Mouse (Mus musculus) kidney, embryonic 14.5 days (tissue): ENCODE measurements around the gene Defb22. TPM values are rescaled to one million over a fixed set of nuclear protein-coding genes. Genes with fewer than 3 reads are reported as not detected.

Source experiments
- ATAC-seq: fragments of 200-750 bp; cut with Nextera tagmentation; 2 replicates; pipeline ENCODE4 v1.8.0; 2017; ENCODE audit warnings: moderate number of reproducible peaks, mild to moderate bottlenecking, moderate TSS enrichment, moderate library complexity; ENCODE audit not compliant: low FRiP score, low TSS enrichment
- H3K27ac ChIP-seq: fragments of 300-500 bp; sonication (generic); 2 replicates; pipeline ENCODE4 v1.5.1; 2014; ENCODE audit warnings: low read depth, mild to moderate bottlenecking, low read length, moderate library complexity, mixed read lengths
- H3K27me3 ChIP-seq: fragments of 300-500 bp; sonication (generic); 2 replicates; pipeline ENCODE4 v1.6.1; 2014; ENCODE audit warnings: mild to moderate bottlenecking, low read length; ENCODE audit not compliant: control insufficient read depth, insufficient read depth
- H3K36me3 ChIP-seq: fragments of 300-500 bp; sonication (generic); 2 replicates; pipeline ENCODE4 v1.6.1; 2014; ENCODE audit warnings: low read length, mixed read lengths; ENCODE audit not compliant: control insufficient read depth, insufficient read depth
- H3K4me1 ChIP-seq: fragments of 300-500 bp; sonication (generic); 2 replicates; pipeline ENCODE4 v1.6.1; 2014; ENCODE audit warnings: low read length, mixed read lengths; ENCODE audit not compliant: control insufficient read depth, insufficient read depth
- H3K4me2 ChIP-seq: fragments of 300-500 bp; sonication (generic); replicated peaks from 2 replicates; pipeline ENCODE4 v1.6.1; 2014; ENCODE audit warnings: low read depth, mild to moderate bottlenecking, low read length
- H3K4me3 ChIP-seq: fragments of 300-500 bp; sonication (generic); 2 replicates; pipeline ENCODE4 v1.5.1; 2014; ENCODE audit warnings: mild to moderate bottlenecking, low read length
- H3K9ac ChIP-seq: fragments of 300-500 bp; sonication (generic); 2 replicates; pipeline ENCODE4 v1.6.1; 2014; ENCODE audit warnings: low read depth, mild to moderate bottlenecking, low read length, moderate library complexity
- H3K9me3 ChIP-seq: fragments of 300-500 bp; sonication (generic); 2 replicates; pipeline ENCODE4 v1.6.1; 2016; ENCODE audit warnings: low read length; ENCODE audit not compliant: control insufficient read depth
- WGBS: fragments of 180-500 bp; shearing (Covaris S2); extraction: QIAGEN DNeasy Blood & Tissue Kit; methylation state at CpG from one replicate; pipeline ENCODE4 v1.1.7; 2014; 5-methylcytosine and 5-hydroxymethylcytosine counted together
- polyA plus RNA-seq: library from polyadenylated mRNA; unstranded; fragments of >200 nt; fragmentation: Nextera tagmentation; extraction: Ambion mirVana; gene quantifications from 2 replicates; pipeline ENCODE4 v1.2.1, GENCODE M21; 2014

Gene Defb22
- not detected in 2 replicates for polyA plus RNA-seq

DNA sequence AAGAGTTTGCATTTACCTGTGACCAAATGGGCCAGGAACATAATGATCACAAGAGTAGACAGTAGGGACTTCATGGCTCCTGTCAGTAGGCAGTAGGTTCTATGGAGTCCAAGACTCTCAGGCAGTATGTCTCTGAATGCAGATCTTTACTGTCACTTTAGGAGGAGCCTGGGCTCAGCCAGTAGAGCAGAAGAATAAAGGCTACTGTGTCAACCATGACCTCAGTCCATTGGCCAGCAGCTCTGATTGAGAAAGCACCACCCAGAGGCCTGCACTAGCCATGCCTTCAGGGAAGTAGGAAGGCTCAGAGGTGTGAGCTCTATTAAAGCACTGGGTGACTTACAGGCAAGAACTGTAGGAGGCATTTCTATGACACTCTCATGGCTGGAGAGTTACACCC is at the start of gene Defb22:
Gene Defb22 (minus strand): TSS at position 101 of the 400 bp plus-strand sequence.
- no peaks in the 10 kb centered on the region for H3K4me1 ChIP-seq
- H3K4me3 ChIP-seq = no peak within 1 kb of the TSS
- ATAC-seq = no peak
- no peak within 1 kb of the TSS for H3K9ac ChIP-seq
- H3K27me3 ChIP-seq = no peaks in the 10 kb centered on the region
- no peak within 1 kb of the TSS for H3K27ac ChIP-seq
- H3K4me2 ChIP-seq = no peak within 1 kb of the TSS
- no peaks in the 10 kb centered on the region for H3K36me3 ChIP-seq
- no peaks in the 10 kb centered on the region for H3K9me3 ChIP-seq

DNA sequence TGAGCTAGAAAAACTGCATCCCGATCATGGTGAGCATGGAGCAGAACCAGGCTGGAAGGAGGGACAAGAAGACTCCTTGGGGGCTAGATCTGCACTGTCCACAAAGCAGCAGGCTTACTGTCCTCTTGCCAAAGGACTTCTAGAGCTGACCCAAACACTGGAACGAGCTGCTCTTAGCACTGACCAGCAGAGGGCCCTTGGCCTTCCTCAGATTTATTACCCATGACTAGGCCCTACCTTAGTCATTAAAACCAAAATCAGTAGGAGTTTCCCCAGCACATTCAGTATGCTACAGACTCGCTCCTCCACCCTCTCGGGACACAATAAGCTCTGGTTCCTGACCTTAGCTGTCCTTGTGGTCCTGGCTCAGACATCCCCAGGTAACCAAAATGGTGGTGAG is 28.0 kb upstream of the Defb22 start, which contains the start of gene Defb28:
Gene Defb28 (plus strand): TSS at position 275 of the 400 bp plus-strand sequence.
- ATAC-seq = peak; percentile 66; the same call in 1 of the 2 replicates
- WGBS = 42% methylated on average over 4 of the region's 4 CpGs

DNA sequence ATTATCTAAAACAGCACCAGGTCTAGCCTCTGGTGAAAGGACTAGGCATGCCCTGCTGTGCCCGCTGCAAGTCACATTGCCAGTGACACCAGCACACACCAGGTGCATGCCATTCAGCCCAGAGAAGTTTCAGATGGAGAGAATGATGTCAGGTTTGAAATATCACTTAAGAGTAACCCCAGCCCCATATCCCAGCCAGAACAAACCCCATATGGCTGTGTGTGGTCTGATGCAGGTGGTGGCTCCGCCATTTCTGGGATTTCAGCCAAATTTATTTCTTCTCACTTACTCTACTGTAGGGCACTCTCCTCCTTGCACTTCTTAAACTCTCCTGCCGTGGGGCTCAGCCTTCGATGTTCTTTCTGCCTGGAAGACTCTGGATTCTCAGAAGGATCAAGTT is 26.1 kb upstream of the Defb22 start:
- Histone ChIP-seq H3K4me3 (no peak overlapping the region), H3K27me3 (no peaks in the 10 kb centered on the region), H3K36me3 (no peaks in the 10 kb centered on the region), H3K9ac (no peak overlapping the region), H3K4me2 (no peak overlapping the region), H3K27ac (no peak overlapping the region), H3K9me3 (no peaks in the 10 kb centered on the region), H3K4me1 (no peaks in the 10 kb centered on the region)
- 34% methylated on average over 4 of the region's 4 CpGs for WGBS
- ATAC-seq = peak; percentile 52; the same call in 1 of the 2 replicates

More for the DNA sequence above, 28.0 kb upstream of the Defb22 start, which contains the start of gene Defb28:
- Histone ChIP-seq H3K36me3 (no peaks in the 10 kb centered on the region), H3K9ac (no peak within 1 kb of the TSS), H3K27me3 (no peaks in the 10 kb centered on the region), H3K9me3 (peaks cover 2% of the 10 kb centered on the region; the same call in 1 of the 2 replicates), H3K4me1 (no peaks in the 10 kb centered on the region), H3K4me3 (no peak within 1 kb of the TSS), H3K4me2 (no peak within 1 kb of the TSS), H3K27ac (no peak within 1 kb of the TSS)

DNA sequence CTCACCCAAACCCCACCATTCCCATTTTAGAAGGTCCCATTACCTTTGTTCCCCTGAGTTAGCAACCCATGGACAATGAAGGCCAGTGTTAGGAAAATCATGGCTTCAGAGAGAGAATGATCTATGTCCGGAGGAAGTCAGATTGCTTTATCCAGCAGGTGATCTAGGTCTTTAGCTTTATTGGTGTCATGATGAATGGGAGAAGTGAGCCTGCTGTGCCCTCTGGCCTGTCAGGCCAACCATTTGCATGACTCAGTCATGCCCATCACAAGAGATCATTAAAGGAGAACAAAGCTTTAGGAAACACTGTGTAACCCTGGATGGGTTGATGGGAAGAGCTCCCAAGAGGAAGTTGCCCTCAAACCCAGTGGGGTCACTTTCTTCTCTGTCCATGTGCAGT is 21.7 kb upstream of the Defb22 start, which contains the start of gene Defb26:
Gene Defb26 (minus strand): TSS at position 101 of the 400 bp plus-strand sequence.
- no peaks in the 10 kb centered on the region for H3K9me3 ChIP-seq
- H3K27me3 ChIP-seq = no peaks in the 10 kb centered on the region
- H3K27ac ChIP-seq = no peak within 1 kb of the TSS
- no peak within 1 kb of the TSS for H3K4me3 ChIP-seq
- H3K4me2 ChIP-seq = no peak within 1 kb of the TSS
- ATAC-seq = no peak
- no peaks in the 10 kb centered on the region for H3K36me3 ChIP-seq
- H3K9ac ChIP-seq = no peak within 1 kb of the TSS
- no peaks in the 10 kb centered on the region for H3K4me1 ChIP-seq
- 78% methylated on average over 1 of the region's 1 CpGs for WGBS

DNA sequence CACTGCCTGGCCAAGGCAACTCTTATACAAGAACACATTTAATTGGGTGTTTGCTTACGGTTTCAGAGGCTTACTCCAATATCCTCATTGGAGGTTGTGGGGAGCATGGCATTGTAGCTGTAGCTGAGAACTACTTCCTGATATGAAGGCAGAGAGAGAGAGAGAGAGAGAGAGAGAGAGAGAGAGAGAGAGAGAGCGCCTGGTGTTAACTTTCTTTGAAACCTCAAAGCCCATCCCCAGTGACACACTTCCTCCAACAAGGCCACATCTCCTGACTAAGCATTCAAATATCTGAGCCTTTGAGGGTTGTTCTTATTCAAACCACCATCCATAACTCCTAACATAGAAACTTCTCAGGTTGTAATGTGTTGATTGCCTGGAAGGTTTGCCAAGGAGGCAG is 14.0 kb upstream of the Defb22 start:
- Histone ChIP-seq H3K9me3 (no peaks in the 10 kb centered on the region), H3K9ac (no peak overlapping the region), H3K36me3 (no peaks in the 10 kb centered on the region), H3K4me3 (no peak overlapping the region), H3K4me2 (no peak overlapping the region), H3K27ac (no peak overlapping the region), H3K4me1 (no peaks in the 10 kb centered on the region), H3K27me3 (no peaks in the 10 kb centered on the region)
- ATAC-seq = no peak
- 85% methylated on average over 2 of the region's 2 CpGs for WGBS

DNA sequence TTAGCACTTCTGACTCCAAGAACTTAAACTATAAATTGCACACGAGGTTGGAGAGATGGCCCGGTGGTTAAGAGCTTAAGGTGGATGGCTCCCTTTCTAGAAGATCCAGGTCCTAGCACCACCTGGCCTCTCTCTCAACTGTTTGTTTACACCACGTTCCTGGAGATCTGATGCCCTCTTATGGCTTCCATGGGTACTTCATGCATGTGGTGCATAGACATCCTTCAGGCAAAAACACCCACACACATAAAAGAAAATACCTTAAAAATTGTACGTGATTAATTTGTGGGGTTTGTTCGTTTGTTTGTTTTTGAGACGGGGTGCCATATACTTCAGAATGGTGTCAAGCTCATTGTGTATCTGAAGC is 10.9 kb upstream of the Defb22 start:
- no peak overlapping the region for H3K27ac ChIP-seq
- no peaks in the 10 kb centered on the region for H3K36me3 ChIP-seq
- H3K4me3 ChIP-seq = no peak overlapping the region
- no peak overlapping the region for H3K9ac ChIP-seq
- H3K27me3 ChIP-seq = no peaks in the 10 kb centered on the region
- no peak overlapping the region for H3K4me2 ChIP-seq
- H3K9me3 ChIP-seq = no peaks in the 10 kb centered on the region
- no peak for ATAC-seq
- H3K4me1 ChIP-seq = no peaks in the 10 kb centered on the region
- 85% methylated on average over 6 of the region's 6 CpGs for WGBS

DNA sequence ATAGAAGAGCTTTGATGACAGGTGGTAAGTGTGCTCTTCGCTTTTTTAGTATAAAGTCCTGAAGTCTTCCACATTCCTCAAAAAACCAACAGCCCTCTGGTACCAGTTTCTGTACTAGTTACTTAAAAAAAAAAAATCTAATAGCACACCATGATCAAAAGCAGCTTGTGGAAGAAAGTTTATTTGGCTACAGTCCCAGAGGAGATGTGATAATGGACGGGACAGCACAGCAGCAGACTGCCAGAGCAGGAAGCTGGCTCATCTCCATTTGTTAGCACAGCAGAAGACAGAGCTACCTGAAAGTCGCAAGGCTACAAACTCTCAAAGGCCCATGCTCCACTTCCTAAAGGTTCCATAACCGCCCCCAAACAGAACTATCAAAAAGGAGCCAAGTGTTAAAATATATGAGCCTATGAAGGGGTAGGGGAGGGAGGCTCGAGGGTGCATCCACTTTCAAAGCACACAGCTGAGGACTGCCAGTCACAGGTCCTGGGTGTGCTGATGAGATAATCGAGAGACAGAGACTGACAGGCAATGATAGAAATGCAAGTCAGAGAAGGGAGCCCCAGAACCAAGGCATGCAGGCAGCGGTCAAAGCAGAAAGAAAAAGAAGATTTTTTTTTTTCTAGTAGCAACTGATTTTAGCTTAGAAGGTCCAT is 10.4 kb upstream of the Defb22 start:
- H3K9me3 ChIP-seq = no peaks in the 10 kb centered on the region
- no peak overlapping the region for H3K9ac ChIP-seq
- no peak overlapping the region for H3K4me2 ChIP-seq
- no peak overlapping the region for H3K4me3 ChIP-seq
- H3K27me3 ChIP-seq = no peaks in the 10 kb centered on the region
- 71% methylated on average over 7 of the region's 7 CpGs for WGBS
- H3K36me3 ChIP-seq = no peaks in the 10 kb centered on the region
- H3K27ac ChIP-seq = no peak overlapping the region
- no peak for ATAC-seq
- H3K4me1 ChIP-seq = no peaks in the 10 kb centered on the region

DNA sequence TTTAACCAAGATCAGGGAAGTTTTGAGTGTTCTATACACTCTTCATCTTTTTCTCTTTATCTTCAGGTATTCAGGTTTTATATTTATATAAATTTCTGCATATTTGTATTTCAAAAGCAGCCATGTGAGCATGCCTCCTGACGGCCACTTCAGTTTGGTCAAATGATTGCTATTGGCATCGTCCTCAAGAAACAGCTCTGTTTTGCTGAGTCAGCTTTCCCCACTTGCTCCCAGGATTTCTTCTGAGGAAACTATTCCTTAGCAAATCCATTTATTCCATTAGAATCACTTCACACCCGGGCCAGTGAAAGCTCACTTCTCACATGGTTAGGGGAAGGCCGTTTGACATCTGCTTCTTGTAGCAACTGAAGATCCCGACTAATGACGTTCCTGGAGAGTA is 8.1 kb upstream of the Defb22 start:
- Histone ChIP-seq H3K9me3 (no peaks in the 10 kb centered on the region), H3K27me3 (no peaks in the 10 kb centered on the region), H3K4me3 (no peak overlapping the region), H3K27ac (no peak overlapping the region), H3K36me3 (no peaks in the 10 kb centered on the region), H3K4me2 (no peak overlapping the region), H3K9ac (no peak overlapping the region), H3K4me1 (no peaks in the 10 kb centered on the region)
- ATAC-seq = no peak
- 80% methylated on average over 6 of the region's 6 CpGs for WGBS

DNA sequence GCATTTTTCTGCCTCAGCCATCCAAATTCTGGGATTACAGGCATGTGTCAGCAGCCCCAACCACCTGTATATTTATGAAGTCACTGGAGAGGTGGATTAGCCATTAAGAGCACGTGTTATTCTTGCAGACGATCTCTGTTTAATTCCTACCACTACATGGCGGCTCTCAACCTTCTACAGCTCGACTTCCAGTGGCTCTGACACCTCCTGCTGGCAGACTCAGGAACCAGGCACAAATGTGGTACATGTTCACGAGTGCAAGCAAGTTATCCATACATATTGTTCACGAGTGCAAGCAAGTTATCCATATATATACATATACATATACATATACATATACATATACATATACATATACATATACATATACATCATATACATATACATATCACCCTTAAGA is 3.2 kb upstream of the Defb22 start:
- Histone ChIP-seq H3K9ac (no peak overlapping the region), H3K27ac (no peak overlapping the region), H3K9me3 (no peaks in the 10 kb centered on the region), H3K4me3 (no peak overlapping the region), H3K36me3 (no peaks in the 10 kb centered on the region), H3K4me1 (no peaks in the 10 kb centered on the region), H3K27me3 (no peaks in the 10 kb centered on the region), H3K4me2 (no peak overlapping the region)
- ATAC-seq = no peak
- 83% methylated on average over 6 of the region's 6 CpGs for WGBS
